Mouse (Mus musculus): ENCODE measurements around the gene Adora2a. TPM values are rescaled to one million over a fixed set of nuclear protein-coding genes. Genes with fewer than 3 reads are reported as not detected.
A peak's percentile ranks its signal among the peaks of the same experiment; 100 is the strongest.
"Not testable (repeated sequence)": the region's sequence is repeated elsewhere in the genome, so short reads cannot be mapped to it uniquely, and the experiment has no call there.

Gene Adora2a
- total RNA-seq (2021) = 1 to 10 TPM in 1 of 2 experiments, under 1 TPM in 1; 0.96 to 1.6 TPM
- long read RNA-seq, experiment 1, partial matches to known transcripts = 0 of 1 reads
- long read RNA-seq, experiment 1, other reads (novel, unspliced or antisense) = 0 of 1 reads
- long read RNA-seq, experiment 2 = 0 reads

DNA sequence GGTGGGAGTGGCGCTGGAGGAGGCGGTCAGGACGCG lies at the start of gene Adora2a:
Gene Adora2a, plus strand, starts transcription at position 6 of the 36 bp plus-strand sequence.
- no peak for DNase-seq (ENCODE audit: low spot score)

DNA sequence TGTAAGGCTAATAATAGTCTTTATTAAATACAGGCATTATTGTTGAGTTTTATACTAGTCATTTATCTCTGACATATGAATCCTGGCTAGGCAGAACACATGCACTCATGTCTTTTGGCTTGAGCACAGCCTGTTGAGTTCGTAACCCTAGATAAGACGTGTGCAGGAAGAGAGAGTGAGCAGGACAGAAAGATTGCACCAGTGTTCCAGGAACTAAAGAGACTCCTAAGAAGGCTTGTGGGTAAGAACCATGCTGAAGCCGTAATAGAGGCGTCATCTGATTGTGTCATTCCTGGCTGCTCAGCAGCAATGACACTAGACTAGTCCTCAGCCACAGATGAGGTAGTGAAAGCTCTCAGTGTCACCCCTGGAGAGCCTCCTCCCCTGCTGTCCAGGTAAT lies 43.7 kb upstream of the Adora2a start:
- no peak for DNase-seq (ENCODE audit: low spot score)

- no peak for DNase-seq (ENCODE audit: low spot score)
These were observed 40.2 kb upstream of the Adora2a start for GRCm38 (mm10) chr10:75276427-75277013.

- DNase-seq (ENCODE audit: low spot score) = no peak
These were observed 39.2 kb upstream of the Adora2a start for GRCm38 (mm10) chr10:75277501-75277900.

DNA sequence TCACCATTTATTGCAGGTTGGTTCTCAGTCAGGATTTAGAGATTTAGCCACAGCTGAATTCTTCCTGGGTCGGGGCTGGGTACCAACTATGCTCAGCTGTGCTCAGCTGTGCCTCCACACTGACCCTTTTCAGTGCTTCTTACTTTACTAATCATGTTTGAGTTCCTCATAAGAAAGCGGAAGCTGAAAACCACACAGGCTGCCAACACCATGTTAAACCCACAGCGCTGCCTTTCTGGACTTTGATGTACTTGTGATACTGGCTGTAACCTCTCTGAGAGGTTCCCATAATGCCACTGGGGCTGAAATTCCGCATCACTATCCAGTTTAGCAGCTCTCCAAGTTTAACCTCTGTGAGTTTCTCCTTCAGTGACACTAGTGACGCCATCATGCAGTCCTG lies 34.0 kb upstream of the Adora2a start:
- DNase-seq (ENCODE audit: low spot score) = no peak

DNA sequence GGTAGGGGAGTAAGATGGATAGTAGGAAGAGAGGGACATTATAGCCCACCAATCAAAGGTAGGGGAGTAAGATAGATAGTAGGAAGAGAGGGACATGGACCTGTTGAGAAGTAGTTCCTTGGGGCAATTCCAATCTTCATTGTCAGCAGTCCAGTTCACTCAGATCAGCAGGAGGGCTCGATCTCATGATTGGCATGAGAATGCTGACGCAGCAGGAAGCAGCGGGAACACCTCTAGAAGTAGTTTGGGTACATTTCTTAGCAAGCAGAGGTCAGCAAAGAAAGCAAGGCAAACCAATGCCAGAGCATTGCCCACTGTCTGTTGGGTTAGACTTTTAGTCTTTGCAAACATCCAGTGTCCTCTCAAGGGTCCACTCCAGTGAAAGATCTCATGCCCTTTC lies 32.9 kb upstream of the Adora2a start:
- no peak for DNase-seq (ENCODE audit: low spot score)

GRCm38 (mm10) chr10:75288579-75288978 lies 28.1 kb upstream of the Adora2a start:
- DNase-seq (ENCODE audit: low spot score) = no peak

DNA sequence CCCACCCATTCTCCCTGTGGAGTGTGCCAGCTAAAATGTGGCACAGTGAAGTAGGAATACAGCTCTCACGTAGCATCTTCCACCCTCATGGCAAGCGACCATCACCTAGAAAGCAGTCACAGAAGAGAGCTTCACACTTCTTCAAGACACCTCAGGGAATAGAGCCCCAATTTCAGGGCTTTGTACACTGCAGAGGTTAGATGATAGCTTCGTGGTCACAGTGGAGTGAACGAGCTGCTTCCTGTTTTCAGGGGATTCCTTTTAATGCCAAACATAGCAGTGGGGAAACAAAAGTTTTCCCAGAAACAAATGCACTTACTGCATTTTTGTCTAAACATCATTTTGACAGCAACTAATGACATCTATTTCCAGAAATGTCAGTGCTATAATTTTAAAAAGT lies 27.3 kb upstream of the Adora2a start:
- no peak for DNase-seq (ENCODE audit: low spot score)

DNA sequence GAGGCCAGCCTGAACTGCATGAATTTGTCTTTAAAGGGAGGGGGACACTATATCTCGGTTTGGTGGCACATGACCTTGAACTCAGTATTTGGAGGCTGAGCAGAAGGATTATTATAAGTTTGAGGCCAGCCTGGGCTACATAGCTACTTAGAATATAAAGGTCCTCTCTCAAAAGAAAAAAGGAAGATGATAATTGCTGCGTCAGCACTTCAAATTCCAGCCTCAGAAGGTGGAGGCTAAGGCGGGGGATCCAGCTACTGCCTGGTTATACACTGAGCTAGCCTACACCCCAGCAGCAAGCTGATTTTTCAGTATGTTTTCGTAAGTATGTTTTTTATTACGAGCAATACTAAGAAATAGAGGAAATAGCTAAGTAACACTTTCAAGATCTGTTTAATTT lies 26.0 kb upstream of the Adora2a start:
- no peak for DNase-seq (ENCODE audit: low spot score)

DNA sequence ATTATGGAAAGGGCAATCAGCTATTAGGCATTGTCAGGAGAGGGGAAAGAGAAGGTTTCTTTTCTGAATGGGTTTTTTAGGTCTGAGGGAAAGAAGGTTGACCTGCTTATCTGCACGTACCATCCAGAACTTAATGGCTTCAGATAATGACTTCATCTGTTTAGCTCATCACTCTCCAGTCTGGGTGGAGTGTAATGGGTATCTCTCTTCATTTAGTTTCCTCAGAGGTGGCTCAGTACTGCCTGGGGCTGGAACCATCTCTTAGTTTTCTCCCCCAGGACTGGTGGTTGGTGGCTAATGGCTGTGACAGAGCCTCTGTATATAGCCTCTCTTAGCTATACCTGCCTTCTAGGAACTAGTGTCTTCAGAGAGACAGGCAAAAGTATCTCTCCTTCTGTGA lies 25.3 kb upstream of the Adora2a start:
- DNase-seq (ENCODE audit: low spot score) = no peak

DNA sequence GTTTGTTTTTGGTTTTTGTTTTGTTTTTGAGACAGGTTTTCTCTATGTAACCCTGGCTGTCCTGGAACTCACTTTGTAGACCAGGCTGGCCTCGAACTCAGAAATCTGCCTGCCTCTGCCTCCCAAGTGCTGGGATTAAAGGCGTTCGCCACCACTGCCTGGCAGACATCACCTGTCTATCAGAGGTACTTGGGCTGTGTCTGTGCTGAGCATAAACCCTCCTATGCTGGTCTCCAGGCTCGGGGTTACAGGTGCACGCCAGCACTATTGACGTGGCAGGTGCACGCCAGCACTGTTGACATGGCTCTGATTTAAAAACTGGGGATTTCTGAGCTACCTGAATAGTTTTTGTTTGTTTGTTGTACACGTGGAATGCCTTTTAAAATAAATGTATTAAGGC lies 24.5 kb upstream of the Adora2a start:
- not testable (repeated sequence) for DNase-seq (ENCODE audit: low spot score)

- DNase-seq (ENCODE audit: low spot score) = no peak
These were observed 23.4 kb upstream of the Adora2a start for GRCm38 (mm10) chr10:75293288-75293687.

DNA sequence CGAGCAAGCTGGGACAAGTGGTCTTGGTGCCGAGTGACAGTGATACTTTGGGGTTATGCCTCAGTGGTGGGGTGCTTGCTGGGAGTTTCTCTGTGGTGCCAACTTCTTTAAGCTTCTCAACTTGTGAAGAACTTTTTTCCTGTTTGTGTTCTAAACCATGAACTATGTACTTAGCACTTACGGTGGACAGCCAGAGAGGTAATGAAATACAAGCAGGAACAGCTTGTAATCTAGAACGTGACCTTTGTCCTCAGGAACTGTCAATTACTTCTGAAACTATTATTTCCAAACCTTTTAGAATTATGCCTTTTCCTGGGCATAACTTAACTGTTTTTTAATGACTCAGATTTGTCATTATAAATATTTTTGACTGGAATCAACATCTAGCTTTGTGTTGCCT lies 22.3 kb upstream of the Adora2a start:
- no peak for DNase-seq (ENCODE audit: low spot score)

DNA sequence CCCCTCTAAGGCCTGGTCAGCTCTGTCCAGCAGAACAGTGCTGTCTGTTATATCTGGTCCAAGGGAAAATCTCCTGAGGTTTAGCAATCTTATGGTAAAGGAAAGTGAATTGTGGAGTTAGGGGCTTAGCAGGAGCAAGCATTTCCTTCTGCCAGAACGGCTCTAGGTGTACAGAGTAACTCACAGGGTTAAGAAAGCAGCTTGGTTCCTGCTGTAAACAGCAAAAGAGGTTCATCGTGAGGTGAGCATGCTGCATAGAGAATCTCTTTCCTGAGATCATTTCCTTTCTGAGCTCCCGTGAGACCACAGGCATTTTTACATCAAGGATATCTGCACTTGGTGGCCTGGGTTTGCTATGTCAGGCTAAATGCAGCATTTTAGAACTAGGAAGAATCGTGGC lies 21.8 kb upstream of the Adora2a start:
- no peak for DNase-seq (ENCODE audit: low spot score)

- DNase-seq (ENCODE audit: low spot score) = no peak
These were observed 18.1 kb upstream of the Adora2a start for GRCm38 (mm10) chr10:75298608-75299007.

DNA sequence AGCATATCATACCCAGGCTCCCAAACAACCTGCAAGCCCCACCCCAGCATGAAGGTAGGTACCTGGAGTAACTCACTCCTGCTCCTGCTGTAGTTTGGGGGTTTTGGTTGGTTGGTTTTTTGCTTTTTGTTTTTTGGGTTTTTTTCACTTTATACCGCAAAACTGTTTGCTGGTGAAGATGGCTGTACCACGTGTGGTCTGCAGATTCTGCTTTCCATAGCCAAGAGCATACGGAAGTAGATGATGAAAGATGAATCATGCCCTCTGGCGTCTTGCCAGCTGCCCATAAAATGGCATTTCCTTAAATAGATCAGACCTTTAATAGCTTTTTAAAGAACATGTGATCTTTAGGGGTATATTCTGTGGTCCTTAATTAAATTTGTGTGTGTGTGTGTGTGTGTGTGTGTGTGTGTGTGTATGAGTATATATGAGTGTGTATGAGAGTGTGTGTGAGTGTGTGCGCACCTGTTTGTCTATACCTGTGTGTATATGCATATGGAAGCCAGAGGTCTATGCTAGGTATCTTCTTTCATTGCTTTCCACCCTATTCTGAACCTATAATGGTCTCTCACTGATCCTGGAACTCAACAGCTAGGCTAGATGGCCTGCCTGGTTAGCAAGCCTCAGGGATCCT lies 16.8 kb upstream of the Adora2a start:
- peak; percentile 67 for DNase-seq (ENCODE audit: low spot score)

- DNase-seq (ENCODE audit: low spot score) = no peak
These were observed 15.4 kb upstream of the Adora2a start for GRCm38 (mm10) chr10:75301195-75301806.

GRCm38 (mm10) chr10:75301937-75302336 lies 14.7 kb upstream of the Adora2a start:
- DNase-seq (ENCODE audit: low spot score) = no peak

- no peak for DNase-seq (ENCODE audit: low spot score)
These were observed 14.1 kb upstream of the Adora2a start for GRCm38 (mm10) chr10:75302536-75302935.

DNA sequence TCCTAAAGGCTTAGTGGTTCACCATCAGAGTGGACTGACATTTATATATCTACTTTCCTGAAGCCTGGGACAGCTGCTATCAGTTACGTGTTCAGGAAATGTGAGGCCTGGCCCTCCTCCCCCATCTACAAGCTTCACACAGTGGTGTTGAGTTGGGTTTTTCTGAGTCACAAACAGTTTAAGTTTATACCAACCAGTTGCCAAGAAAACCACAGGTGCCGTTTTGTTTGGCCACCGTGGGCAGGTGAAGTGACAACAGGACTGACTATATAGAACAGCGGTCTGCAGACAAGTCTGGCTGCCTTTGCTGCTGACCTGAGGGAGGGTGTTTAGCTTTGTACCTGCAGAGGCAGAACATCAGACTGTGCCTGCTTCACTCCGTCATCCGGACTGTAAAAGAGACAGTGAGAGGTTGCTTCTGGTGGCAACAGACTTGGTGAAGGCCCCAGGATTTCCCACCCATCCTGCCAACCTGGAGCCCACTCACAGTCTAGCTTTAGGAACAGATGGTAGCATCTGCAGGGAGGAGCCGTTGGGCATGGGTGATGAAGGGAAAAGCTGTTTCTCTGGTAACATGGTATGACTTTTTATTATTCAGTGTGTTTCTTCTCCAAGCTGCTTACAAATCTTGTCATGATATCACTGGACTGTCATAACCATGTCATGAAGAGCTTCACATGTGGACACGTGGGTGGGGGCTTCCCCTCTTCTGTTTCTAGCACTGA lies 13.2 kb upstream of the Adora2a start:
- no peak for DNase-seq (ENCODE audit: low spot score)

- DNase-seq (ENCODE audit: low spot score) = no peak
These were observed 12.7 kb upstream of the Adora2a start for GRCm38 (mm10) chr10:75304049-75304405.

- DNase-seq (ENCODE audit: low spot score) = no peak
These were observed 12.3 kb upstream of the Adora2a start for GRCm38 (mm10) chr10:75304413-75304812.

GRCm38 (mm10) chr10:75307130-75307529 lies 9.5 kb upstream of the Adora2a start:
- no peak for DNase-seq (ENCODE audit: low spot score)
